Mouse (Mus musculus) brain, embryonic 14.5 days (tissue): Measurements from ENCODE around the gene Kcnip4.

Experiments
- CTCF ChIP-seq: fragments of 200-500 bp; IDR thresholded peaks from 2 replicates; pipeline ENCODE4 v1.5.1; 2012; ENCODE audit warnings: inconsistent platforms, mild to moderate bottlenecking, moderate library complexity, borderline replicate concordance; ENCODE audit not compliant: insufficient read depth, insufficient read length; ENCODE audit errors: extremely low read depth
- POLR2A ChIP-seq: fragments of 200-500 bp; IDR thresholded peaks from 2 replicates; pipeline ENCODE4 v1.6.1; 2012; ENCODE audit warnings: mild to moderate bottlenecking, inconsistent platforms, borderline replicate concordance; ENCODE audit not compliant: poor library complexity, insufficient read depth, insufficient read length, severe bottlenecking; ENCODE audit errors: extremely low read depth

- TF ChIP-seq CTCF (no peak), POLR2A (no peak)
Observed at GRCm38 (mm10) chr5:48623370-48623769, 901.3 kb downstream of the Kcnip4 start.
